Mouse (Mus musculus): ENCODE measurements around the gene Kif3c.
"Not testable (repeated sequence)": the region's sequence is repeated elsewhere in the genome, so short reads cannot be mapped to it uniquely, and the experiment has no call there.

Kif3c gene

GRCm38 (mm10) chr12:3368771-3369170, 3.8 kb downstream of the Kif3c start:
- DNase-seq (ENCODE audit: extremely low read depth, low read depth): no peak

GRCm38 (mm10) chr12:3370979-3371925, 6.3 kb downstream of the Kif3c start:
- no peak for DNase-seq (ENCODE audit: extremely low read depth, low read depth)

GRCm38 (mm10) chr12:3371991-3372390, 7.1 kb downstream of the Kif3c start:
- DNase-seq (ENCODE audit: extremely low read depth, low read depth): no peak

- no peak for DNase-seq (ENCODE audit: extremely low read depth, low read depth)
Measured at GRCm38 (mm10) chr12:3373566-3373965, 8.6 kb downstream of the Kif3c start.

- DNase-seq (ENCODE audit: extremely low read depth, low read depth): no peak
Measured at GRCm38 (mm10) chr12:3374552-3374951, 9.6 kb downstream of the Kif3c start.

GRCm38 (mm10) chr12:3377190-3377589, 12.3 kb downstream of the Kif3c start:
- no peak for DNase-seq (ENCODE audit: extremely low read depth, low read depth)

- no peak for DNase-seq (ENCODE audit: extremely low read depth, low read depth)
Measured at GRCm38 (mm10) chr12:3377755-3378154, 12.8 kb downstream of the Kif3c start.

GRCm38 (mm10) chr12:3384860-3385259, 19.9 kb downstream of the Kif3c start:
- no peak for DNase-seq (ENCODE audit: extremely low read depth, low read depth)

GRCm38 (mm10) chr12:3385271-3385670, 20.3 kb downstream of the Kif3c start:
- DNase-seq (ENCODE audit: extremely low read depth, low read depth): no peak

- DNase-seq (ENCODE audit: extremely low read depth, low read depth): no peak
Measured at GRCm38 (mm10) chr12:3385940-3386339, 21.0 kb downstream of the Kif3c start.

- no peak for DNase-seq (ENCODE audit: extremely low read depth, low read depth)
Measured at GRCm38 (mm10) chr12:3387891-3388290, 23.0 kb downstream of the Kif3c start.

GRCm38 (mm10) chr12:3389394-3389793, 24.5 kb downstream of the Kif3c start:
- no peak for DNase-seq (ENCODE audit: extremely low read depth, low read depth)

GRCm38 (mm10) chr12:3390071-3390470, 25.1 kb downstream of the Kif3c start:
- no peak for DNase-seq (ENCODE audit: extremely low read depth, low read depth)

GRCm38 (mm10) chr12:3390577-3391262, 25.8 kb downstream of the Kif3c start:
- DNase-seq (ENCODE audit: extremely low read depth, low read depth): peak; percentile 55

GRCm38 (mm10) chr12:3391276-3391675, 26.3 kb downstream of the Kif3c start:
- DNase-seq (ENCODE audit: extremely low read depth, low read depth): no peak

GRCm38 (mm10) chr12:3393140-3393539, 28.2 kb downstream of the Kif3c start:
- DNase-seq (ENCODE audit: extremely low read depth, low read depth): no peak

- no peak for DNase-seq (ENCODE audit: extremely low read depth, low read depth)
Measured at GRCm38 (mm10) chr12:3396931-3397330, 32.0 kb downstream of the Kif3c start.

- DNase-seq (ENCODE audit: extremely low read depth, low read depth): not testable (repeated sequence)
Measured at GRCm38 (mm10) chr12:3405662-3406061, 40.7 kb downstream of the Kif3c start.

GRCm38 (mm10) chr12:3406585-3406984, 41.7 kb downstream of the Kif3c start:
- no peak for DNase-seq (ENCODE audit: extremely low read depth, low read depth)

- DNase-seq (ENCODE audit: extremely low read depth, low read depth): no peak
Measured at GRCm38 (mm10) chr12:3414956-3415355, 50.0 kb downstream of the Kif3c start.

- DNase-seq (ENCODE audit: extremely low read depth, low read depth): no peak
Measured at GRCm38 (mm10) chr12:3418761-3419160, 53.8 kb downstream of the Kif3c start.

GRCm38 (mm10) chr12:3420519-3420918, 55.6 kb downstream of the Kif3c start:
- no peak for DNase-seq (ENCODE audit: extremely low read depth, low read depth)
